Mouse (Mus musculus): Measurements from ENCODE around the gene Plac1.

DNA sequence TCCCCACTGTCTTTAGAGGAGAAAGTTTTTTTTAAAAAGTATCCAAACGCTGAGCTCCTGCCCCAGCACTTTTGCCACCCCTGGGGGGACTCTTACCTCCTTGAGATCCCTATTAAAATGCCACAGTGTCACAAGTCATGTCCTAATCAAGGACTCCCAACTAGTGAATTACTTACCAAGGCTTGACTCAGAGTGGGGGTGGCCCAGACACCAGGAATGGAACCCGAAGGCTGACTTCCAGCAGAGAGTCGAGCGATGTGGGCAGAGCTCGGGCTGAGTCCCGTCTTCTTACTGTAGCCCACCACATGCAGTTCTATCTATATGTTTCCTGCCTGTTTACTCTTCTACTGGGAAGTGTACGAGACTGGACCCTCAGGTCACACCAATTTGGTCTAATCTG is 30.5 kb downstream of the Plac1 start:
- TF ChIP-seq CTCF (IDR thresholded peaks at IDR 0.05; ENCODE audit: borderline replicate concordance, insufficient read depth, low read depth, low read length) (no peak), POLR2A (IDR thresholded peaks at IDR 0.05; ENCODE audit: borderline replicate concordance, insufficient read depth, low read length) (no peak)
